Mouse (Mus musculus): ENCODE measurements around the gene Ackr3. TPM values are rescaled to one million over a fixed set of nuclear protein-coding genes. Genes with fewer than 3 reads are reported as not detected.

Ackr3 gene
- polyA plus RNA-seq, 1 experiment from 2014 or later, result 27.4 TPM

DNA sequence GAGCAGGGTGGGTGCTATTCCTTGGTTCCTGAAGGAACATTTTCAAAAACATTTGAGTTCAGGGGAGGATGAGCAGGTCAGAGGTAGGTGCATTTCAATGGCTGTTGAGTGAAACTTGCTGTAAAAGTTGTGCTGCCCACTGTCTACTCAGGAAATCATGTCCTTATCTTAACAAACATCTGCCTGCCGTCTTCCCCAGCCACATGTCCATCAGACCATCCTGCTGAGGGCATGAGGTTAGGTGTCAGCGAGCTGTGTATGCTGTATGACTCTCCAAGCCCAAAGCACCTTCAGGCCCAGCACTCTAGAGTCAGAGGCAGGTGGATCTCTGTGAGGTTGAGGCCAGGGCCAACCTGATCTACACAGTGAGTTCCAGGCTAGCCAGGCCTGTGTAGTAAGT, 12.1 kb downstream of the Ackr3 start:
- Histone ChIP-seq H3K4me3 (no peak overlapping the region), H3K4me1 (peaks cover 34% of the 10 kb centered on the region), H3K27ac (replicated peaks) (no peak overlapping the region), H3K9me3 (no peaks in the 10 kb centered on the region; the same call in 1 of the 2 replicates), H3K36me3 (peaks cover 53% of the 10 kb centered on the region), H3K27me3 (no peaks in the 10 kb centered on the region), H3K9ac (replicated peaks) (no peak overlapping the region), H3K4me2 (replicated peaks) (no peak overlapping the region)
- ATAC-seq (ENCODE audit: low FRiP score, low read depth), result no peak
- 88% methylated on average over 2 of the region's 2 CpGs for WGBS

DNA sequence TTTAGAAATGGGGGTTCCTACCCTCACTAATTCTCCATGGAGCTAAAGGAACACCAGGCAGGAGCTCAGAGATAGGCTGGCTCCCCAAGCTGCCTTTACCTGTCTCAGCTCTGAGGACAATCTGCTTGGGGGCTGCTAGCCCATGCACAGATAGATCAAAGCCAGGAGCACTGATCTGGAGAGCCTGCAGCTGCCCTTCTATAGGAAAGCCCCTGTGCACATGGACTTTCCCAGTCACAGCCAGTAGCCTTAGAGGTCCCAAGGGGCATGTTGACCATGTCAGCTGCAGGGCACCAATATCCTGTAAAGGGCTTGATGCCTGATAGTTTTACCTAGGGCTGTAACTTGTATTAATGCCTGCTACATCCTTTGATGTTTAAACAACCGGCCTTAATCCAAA, 12.6 kb downstream of the Ackr3 start:
- H3K27me3 ChIP-seq, result no peaks in the 10 kb centered on the region
- H3K27ac ChIP-seq (replicated peaks), result no peak overlapping the region
- H3K4me3 ChIP-seq, result no peak overlapping the region
- H3K36me3 ChIP-seq, result peaks cover 51% of the 10 kb centered on the region
- 67% methylated on average over 1 of the region's 1 CpGs for WGBS
- H3K9ac ChIP-seq (replicated peaks), result no peak overlapping the region
- H3K4me1 ChIP-seq, result peaks cover 34% of the 10 kb centered on the region
- H3K4me2 ChIP-seq (replicated peaks), result no peak overlapping the region
- ATAC-seq (ENCODE audit: low FRiP score, low read depth), result no peak
- no peaks in the 10 kb centered on the region; the same call in 1 of the 2 replicates for H3K9me3 ChIP-seq

DNA sequence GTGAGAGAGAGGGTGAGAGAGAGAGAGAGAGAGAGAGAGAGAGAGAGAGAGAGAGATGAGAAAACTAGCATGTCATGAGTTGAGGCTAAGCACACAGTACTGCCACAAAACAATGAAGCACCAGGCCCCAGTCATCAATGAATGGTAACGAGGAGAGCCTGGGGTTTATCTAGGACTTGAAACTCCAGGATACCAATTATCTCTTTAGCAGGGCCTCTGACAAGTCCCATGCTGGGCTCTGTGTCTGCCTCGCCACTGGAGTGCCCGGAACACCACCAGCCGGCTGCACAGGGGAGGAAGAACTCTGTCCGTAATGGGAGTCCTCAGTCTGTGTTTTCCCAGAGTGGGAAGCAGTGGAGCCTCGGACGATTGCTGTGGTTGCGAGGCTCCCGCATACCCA, 16.5 kb downstream of the Ackr3 start:
- H3K9ac ChIP-seq (replicated peaks), result no peak overlapping the region
- H3K27me3 ChIP-seq, result peaks cover 9% of the 10 kb centered on the region; the same call in 1 of the 2 replicates
- H3K4me3 ChIP-seq, result no peak overlapping the region
- H3K4me1 ChIP-seq, result peaks cover 51% of the 10 kb centered on the region
- 20% methylated on average over 9 of the region's 9 CpGs for whole genome bisulfite sequencing
- H3K9me3 ChIP-seq, result no peaks in the 10 kb centered on the region; the same call in 1 of the 2 replicates
- no peak for ATAC-seq (ENCODE audit: low FRiP score, low read depth)
- H3K27ac ChIP-seq (replicated peaks), result peak overlapping the region; percentile 22
- peaks cover 21% of the 10 kb centered on the region for H3K36me3 ChIP-seq
- no peak overlapping the region for H3K4me2 ChIP-seq (replicated peaks)

DNA sequence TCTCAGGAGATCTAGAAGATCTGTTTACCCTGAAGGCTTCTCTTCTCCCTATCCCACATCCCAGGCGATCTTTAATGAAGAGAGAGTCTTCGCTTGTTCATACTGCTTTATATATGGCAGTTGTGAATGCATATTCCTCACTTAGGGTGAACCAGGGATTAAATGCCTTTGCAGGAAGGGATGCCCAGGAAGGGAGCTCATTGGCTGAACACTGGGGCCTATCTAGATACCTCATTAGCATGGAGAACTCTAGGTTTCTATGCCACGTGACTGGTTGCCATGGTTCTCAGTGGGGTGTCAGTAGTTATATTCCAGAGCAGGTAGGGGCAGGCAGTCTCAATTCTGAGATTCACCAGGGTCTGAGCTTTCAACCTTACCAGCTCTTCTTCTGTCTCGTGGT, 17.1 kb downstream of the Ackr3 start:
- Histone ChIP-seq H3K27me3 (peaks cover 14% of the 10 kb centered on the region), H3K9ac (replicated peaks) (no peak overlapping the region), H3K9me3 (no peaks in the 10 kb centered on the region; the same call in 1 of the 2 replicates), H3K36me3 (peaks cover 16% of the 10 kb centered on the region), H3K4me3 (no peak overlapping the region), H3K4me1 (peaks cover 56% of the 10 kb centered on the region), H3K4me2 (replicated peaks) (no peak overlapping the region), H3K27ac (replicated peaks) (peak overlapping the region; percentile 55)
- 68% methylated on average over 4 of the region's 4 CpGs for WGBS
- no peak for ATAC-seq (ENCODE audit: low FRiP score, low read depth)

DNA sequence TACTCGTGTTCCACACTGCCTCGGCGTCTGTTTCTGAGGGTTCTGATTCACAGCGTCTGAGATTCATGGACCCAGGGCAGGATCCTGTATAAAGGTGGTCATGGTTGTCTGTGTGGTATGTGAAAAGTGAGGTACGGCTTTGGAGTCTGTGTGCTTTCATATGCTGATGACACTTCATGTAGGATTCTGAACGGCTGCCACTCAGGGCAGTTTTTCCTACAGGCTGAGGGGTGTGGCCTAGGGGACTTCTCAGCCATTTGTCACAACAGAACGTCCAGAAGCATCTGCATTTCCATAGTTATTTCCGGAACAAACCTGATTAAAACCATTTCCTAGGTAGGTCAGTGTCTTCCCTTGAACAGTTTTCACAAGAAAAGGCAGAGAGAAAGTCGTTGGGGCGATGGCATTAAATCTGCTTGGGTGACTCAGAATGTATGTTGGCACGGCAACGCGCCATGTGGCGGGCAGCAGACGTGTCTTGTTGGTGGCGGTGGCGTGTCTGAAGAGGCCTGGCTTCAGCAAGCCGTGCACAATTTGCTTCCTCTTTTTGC, 18.1 kb downstream of the Ackr3 start:
- Histone ChIP-seq H3K9me3 (no peaks in the 10 kb centered on the region; the same call in 1 of the 2 replicates), H3K27me3 (peaks cover 22% of the 10 kb centered on the region), H3K27ac (replicated peaks) (peak overlapping the region; percentile 55), H3K4me1 (peaks cover 56% of the 10 kb centered on the region), H3K4me3 (no peak overlapping the region), H3K4me2 (replicated peaks) (peak overlapping the region; percentile 36), H3K9ac (replicated peaks) (no peak overlapping the region), H3K36me3 (peaks cover 7% of the 10 kb centered on the region)
- peak; percentile 75 for ATAC-seq (ENCODE audit: low FRiP score, low read depth)
- WGBS, result 33% methylated on average over 18 of the region's 18 CpGs

DNA sequence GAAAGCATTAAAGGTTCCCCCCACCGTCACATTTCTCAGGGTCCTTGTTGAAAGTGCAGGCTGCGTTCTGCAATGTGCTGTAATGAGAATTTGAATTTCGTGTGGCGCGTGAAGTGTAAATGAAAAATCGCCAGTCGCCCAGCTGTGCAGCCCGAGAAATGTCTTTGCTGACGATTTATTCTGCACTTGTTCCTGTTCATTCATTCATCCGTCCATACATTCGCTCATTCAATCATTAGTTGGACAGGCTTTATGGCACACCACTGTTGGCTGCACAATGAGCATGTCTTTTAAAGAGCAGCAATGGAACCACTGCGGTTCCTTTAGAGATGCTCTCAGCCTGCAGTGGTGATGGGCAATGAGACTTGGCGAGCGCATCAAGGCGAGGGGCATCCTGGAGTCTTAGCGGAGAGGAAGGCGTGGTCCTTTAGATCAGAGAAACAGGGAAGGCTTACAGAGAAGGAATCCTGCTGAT, 18.7 kb downstream of the Ackr3 start:
- peak overlapping the region; percentile 36 for H3K4me2 ChIP-seq (replicated peaks)
- H3K36me3 ChIP-seq, result peaks cover 4% of the 10 kb centered on the region; the same call in 1 of the 2 replicates
- peak; percentile 24; the same call in 1 of the 2 replicates for ATAC-seq (ENCODE audit: low FRiP score, low read depth)
- 32% methylated on average over 17 of the region's 17 CpGs for WGBS
- peaks cover 58% of the 10 kb centered on the region for H3K4me1 ChIP-seq
- no peak overlapping the region for H3K4me3 ChIP-seq
- no peaks in the 10 kb centered on the region; the same call in 1 of the 2 replicates for H3K9me3 ChIP-seq
- peaks cover 22% of the 10 kb centered on the region for H3K27me3 ChIP-seq
- H3K27ac ChIP-seq (replicated peaks), result peak overlapping the region; percentile 55
- no peak overlapping the region for H3K9ac ChIP-seq (replicated peaks)

DNA sequence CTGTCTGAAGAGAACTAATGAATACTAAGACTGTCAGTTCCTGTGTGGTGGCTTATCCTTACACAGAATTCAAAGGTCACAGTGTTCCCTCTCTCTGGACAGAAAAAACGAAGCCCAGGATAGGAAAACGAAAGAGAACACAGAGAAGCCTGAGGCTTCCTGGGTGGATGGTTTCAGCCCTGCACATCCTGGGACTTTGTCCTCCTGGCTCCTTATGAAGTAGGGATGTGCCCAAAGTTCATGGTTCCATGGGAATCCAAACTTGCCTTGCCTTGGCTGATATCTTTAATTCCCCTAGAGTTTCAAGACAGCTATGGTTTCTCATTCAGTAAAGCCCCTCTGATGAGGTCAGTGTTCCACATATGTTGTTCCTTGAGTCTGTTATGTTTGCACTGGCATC, 19.2 kb downstream of the Ackr3 start:
- H3K9ac ChIP-seq (replicated peaks), result no peak overlapping the region

DNA sequence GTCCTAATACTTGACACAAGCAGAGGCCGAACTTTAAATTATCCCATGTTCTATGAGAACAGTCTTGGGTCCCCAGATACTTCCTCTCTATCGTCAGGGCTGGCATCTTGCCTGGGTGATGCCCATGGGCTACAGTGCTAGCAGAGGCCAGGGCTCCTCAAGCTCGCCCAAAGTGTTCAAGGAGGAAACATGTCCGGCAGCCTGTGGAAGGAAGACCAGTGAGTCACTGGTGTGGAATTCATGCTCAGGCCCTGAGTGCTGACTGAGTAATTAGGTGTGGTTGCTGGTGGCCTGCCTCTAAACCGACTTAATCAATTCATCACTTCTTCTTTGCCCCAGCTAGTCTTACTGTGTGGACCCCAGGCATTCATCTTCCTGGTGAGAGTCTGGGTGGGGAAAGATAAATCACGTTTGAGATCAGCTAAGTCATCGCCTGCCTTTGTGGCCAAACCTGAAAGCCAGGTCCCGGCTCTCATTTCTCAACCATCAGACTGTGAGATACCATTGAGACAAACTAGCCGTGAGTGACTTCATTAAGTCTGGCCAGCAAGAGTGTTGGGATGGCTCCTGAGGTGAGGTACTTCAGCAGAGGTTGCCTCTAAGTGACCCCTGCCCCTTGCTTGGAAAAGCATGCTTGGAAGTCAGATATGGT, 21.9 kb downstream of the Ackr3 start:
- 78% methylated on average over 9 of the region's 9 CpGs for WGBS

More for the DNA sequence above, 19.2 kb downstream of the Ackr3 start:
- no peak for ATAC-seq (ENCODE audit: low FRiP score, low read depth)
- Histone ChIP-seq H3K27ac (replicated peaks) (peak overlapping the region; percentile 55; the same call in 1 of the 2 replicates), H3K36me3 (no peaks in the 10 kb centered on the region), H3K9me3 (no peaks in the 10 kb centered on the region; the same call in 1 of the 2 replicates), H3K4me1 (peaks cover 63% of the 10 kb centered on the region), H3K4me3 (no peak overlapping the region), H3K4me2 (replicated peaks) (no peak overlapping the region), H3K27me3 (peaks cover 22% of the 10 kb centered on the region)
- 30% methylated on average over 2 of the region's 2 CpGs for WGBS

DNA sequence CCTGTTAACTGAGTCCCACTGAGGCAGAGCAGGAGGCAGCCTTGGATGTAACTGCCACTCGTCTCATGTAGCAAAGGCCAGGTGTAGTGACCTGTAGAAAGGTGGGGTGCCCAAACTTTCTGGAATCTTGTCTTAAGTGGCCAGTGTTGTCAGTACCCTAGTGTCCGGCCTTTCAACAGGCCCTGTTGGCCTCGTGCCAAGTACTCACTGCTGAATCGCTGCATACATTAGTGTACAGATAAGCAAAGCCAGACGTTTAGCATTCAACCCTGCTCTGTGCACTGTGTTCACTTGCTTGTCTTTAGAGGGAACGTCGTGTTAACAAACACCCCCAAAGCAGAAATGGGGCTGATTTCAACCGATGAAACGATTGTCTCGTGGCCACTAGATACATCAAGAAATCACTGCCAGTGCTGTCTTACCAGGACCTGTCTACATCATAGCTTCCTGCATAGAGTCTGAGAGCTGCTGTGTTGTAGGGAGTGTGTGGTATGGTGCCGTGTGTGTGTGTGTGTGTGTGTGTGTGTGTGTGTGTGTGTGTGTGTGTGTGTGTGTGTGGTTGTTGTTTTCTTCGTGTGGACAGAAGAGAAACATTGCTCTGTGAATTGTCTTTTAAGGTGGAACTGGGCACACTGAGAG, 24.0 kb downstream of the Ackr3 start:
- peak; percentile 78 for ATAC-seq (ENCODE audit: low FRiP score, low read depth)
- H3K9ac ChIP-seq (replicated peaks), result no peak overlapping the region
- peak overlapping the region; percentile 52 for H3K27ac ChIP-seq (replicated peaks)
- H3K4me3 ChIP-seq, result no peak overlapping the region
- peaks cover 37% of the 10 kb centered on the region for H3K4me1 ChIP-seq
- no peaks in the 10 kb centered on the region for H3K9me3 ChIP-seq
- H3K27me3 ChIP-seq, result peaks cover 26% of the 10 kb centered on the region
- no peaks in the 10 kb centered on the region for H3K36me3 ChIP-seq
- WGBS, result 42% methylated on average over 12 of the region's 12 CpGs
- H3K4me2 ChIP-seq (replicated peaks), result 0 out of 2 replicates have a peak overlapping the region, but pooled peaks have one; percentile 1

More for the DNA sequence above, 21.9 kb downstream of the Ackr3 start:
- H3K9ac ChIP-seq (replicated peaks), result no peak overlapping the region
- H3K4me2 ChIP-seq (replicated peaks), result no peak overlapping the region
- H3K27ac ChIP-seq (replicated peaks), result no peak overlapping the region
- ATAC-seq (ENCODE audit: low FRiP score, low read depth), result no peak
- H3K36me3 ChIP-seq, result no peaks in the 10 kb centered on the region
- no peaks in the 10 kb centered on the region for H3K9me3 ChIP-seq
- H3K27me3 ChIP-seq, result peaks cover 24% of the 10 kb centered on the region
- H3K4me1 ChIP-seq, result peaks cover 58% of the 10 kb centered on the region
- H3K4me3 ChIP-seq, result no peak overlapping the region

DNA sequence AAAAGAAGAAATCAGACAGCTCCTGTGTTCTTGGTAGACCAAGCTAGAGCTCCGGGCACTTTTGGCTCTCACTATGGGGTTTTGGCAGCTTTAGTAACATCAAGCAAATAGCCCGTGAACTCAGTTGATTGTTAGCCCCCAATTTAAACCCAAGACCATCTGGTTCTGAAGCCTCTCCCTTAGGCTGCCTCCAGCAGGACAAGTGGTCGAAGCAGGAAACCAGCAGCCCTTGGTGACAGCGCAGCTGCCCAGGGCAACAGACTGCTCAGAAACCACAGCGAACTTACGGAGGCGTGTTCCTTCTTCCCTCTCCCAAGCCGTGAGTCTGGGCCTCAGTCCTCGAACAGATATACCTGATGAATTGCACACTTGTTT, 24.5 kb downstream of the Ackr3 start:
- 62% methylated on average over 9 of the region's 9 CpGs for WGBS
- Histone ChIP-seq H3K36me3 (no peaks in the 10 kb centered on the region), H3K4me1 (peaks cover 32% of the 10 kb centered on the region), H3K27ac (replicated peaks) (peak overlapping the region; percentile 52; the same call in 1 of the 2 replicates), H3K9me3 (no peaks in the 10 kb centered on the region), H3K4me2 (replicated peaks) (0 out of 2 replicates have a peak overlapping the region, but pooled peaks have one; percentile 1), H3K4me3 (no peak overlapping the region), H3K9ac (replicated peaks) (no peak overlapping the region), H3K27me3 (peaks cover 26% of the 10 kb centered on the region)
- ATAC-seq (ENCODE audit: low FRiP score, low read depth), result no peak

DNA sequence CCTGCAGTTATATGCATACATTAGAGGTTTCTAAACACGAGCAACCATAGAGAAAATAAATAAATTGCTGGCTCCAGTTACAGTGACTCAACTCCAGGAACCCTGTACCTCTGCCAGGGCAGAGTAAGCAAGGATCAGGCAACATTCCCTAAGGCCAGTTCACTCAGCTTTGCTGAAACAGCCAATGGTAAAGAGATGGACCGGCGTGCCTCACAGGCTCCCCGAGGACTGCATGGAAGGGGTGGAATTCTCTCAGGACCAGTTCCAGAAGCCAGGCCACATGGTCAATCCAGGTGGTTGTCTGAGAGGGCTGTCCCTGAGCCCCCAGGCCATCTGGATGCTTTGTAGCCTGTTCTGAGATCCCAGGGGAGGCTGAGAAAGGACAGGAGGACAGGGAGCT, 26.8 kb downstream of the Ackr3 start:
- ATAC-seq (ENCODE audit: low FRiP score, low read depth), result no peak

More for the DNA sequence above, 26.8 kb downstream of the Ackr3 start:
- H3K4me2 ChIP-seq (replicated peaks), result no peak overlapping the region
- H3K9ac ChIP-seq (replicated peaks), result no peak overlapping the region
- no peak overlapping the region for H3K27ac ChIP-seq (replicated peaks)
- peaks cover 29% of the 10 kb centered on the region for H3K4me1 ChIP-seq
- no peak overlapping the region for H3K4me3 ChIP-seq
- H3K9me3 ChIP-seq, result no peaks in the 10 kb centered on the region
- no peaks in the 10 kb centered on the region for H3K36me3 ChIP-seq
- peaks cover 14% of the 10 kb centered on the region for H3K27me3 ChIP-seq
- 84% methylated on average over 4 of the region's 4 CpGs for WGBS
